Mouse (Mus musculus): ENCODE results near the gene Nupl2. TPM values are rescaled to one million over a fixed set of nuclear protein-coding genes. Genes with fewer than 3 reads are reported as not detected.

The Nupl2 gene
- 3.6 and 4.5 TPM in 2 replicates for polyA plus RNA-seq (2012; rRNA removed)

DNA sequence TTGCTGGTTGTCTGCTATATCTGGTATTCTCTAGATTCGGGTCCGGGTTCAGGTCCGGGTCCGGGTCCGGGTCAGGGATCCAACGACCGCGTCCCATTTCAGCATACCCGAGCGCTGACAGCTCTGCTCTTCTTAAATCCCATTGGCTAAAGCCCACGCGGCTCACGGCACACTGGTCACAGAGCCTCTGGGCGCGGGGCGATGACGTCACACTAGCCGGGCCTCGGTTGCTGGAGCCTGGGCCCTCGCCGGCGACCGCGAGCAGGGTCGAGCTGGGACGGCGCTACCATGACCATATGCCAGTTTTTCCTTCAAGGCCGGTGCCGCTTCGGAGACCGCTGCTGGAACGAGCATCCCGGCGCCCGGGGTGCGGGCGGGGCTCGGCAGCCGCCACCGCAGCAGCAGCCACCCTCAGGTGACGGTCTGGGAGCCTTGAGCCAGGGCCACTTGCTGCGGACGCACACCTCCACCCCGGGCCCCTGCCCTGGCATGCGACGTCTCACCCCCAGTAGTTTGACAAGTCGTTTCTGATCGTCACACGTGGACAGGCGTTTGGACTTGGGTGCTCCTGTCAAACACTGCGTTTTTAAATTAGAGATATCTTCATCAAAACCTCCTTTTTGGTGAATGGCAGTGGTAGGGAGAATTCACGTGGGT, at the start of gene Nupl2:
Gene Nupl2, plus strand, starts transcription at position 175 of the 657 bp plus-strand sequence.
- DNase-seq (ENCODE audit: low read depth in 1 of 2, low spot score in 2 of 2), result peak; percentile 78 to 90
- Histone ChIP-seq H3K4me1 (ENCODE audit: control insufficient read depth, insufficient read depth, insufficient read length) (peaks cover 4% of the 10 kb centered on the region; the same call in 1 of the 2 replicates), H3K27ac (ENCODE audit: insufficient read depth, low read length) (peak within 1 kb of the TSS; percentile 42; the same call in 1 of the 2 replicates), H3K4me3 (ENCODE audit: extremely low read depth, insufficient read depth, insufficient read length) (peak within 1 kb of the TSS; percentile 97), H3K36me3 (ENCODE audit: control insufficient read depth, insufficient read depth, low read length) (peaks cover 8% of the 10 kb centered on the region), H3K27me3 (ENCODE audit: control insufficient read depth, insufficient read depth, low read length) (no peaks in the 10 kb centered on the region)
- WGBS, result under 1% methylated on average over 52 of the region's 52 CpGs
- TF ChIP-seq CTCF (IDR thresholded peaks at IDR 0.05; ENCODE audit: extremely low read depth, insufficient read depth, insufficient read length, insufficient replicate concordance) (no peak), POLR2A (IDR thresholded peaks at IDR 0.05; ENCODE audit: low read depth, low read length) (peak; percentile 49; the same call in 1 of the 2 replicates)

DNA sequence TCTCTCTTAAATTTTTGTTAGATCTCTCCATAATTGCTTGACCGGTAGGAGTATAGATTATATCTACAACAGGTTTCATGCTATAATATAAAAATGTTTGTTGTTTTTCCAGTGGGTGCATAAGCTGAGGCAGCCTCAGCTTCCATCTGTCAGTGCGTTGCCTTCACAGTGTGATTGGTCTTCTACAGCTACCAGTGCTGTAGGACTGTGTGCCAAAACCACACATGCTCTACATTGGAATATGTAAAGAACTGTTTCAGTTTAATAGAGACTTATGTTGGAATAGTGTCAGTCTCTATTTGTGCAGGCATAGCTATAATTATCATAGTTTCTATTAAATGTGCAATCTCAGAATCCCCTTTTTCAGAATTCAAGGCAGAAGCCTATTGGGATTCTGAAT, 42.5 kb upstream of the Nupl2 start:
- no peak for DNase-seq (ENCODE audit: low read depth in 1 of 2, low spot score in 2 of 2)
- Histone ChIP-seq H3K36me3 (ENCODE audit: control insufficient read depth, insufficient read depth, low read length) (no peaks in the 10 kb centered on the region), H3K4me1 (ENCODE audit: control insufficient read depth, insufficient read depth, insufficient read length) (no peaks in the 10 kb centered on the region), H3K27me3 (ENCODE audit: control insufficient read depth, insufficient read depth, low read length) (no peaks in the 10 kb centered on the region), H3K4me3 (ENCODE audit: extremely low read depth, insufficient read depth, insufficient read length) (no peak overlapping the region), H3K27ac (ENCODE audit: insufficient read depth, low read length) (no peak overlapping the region)
- WGBS, result 95% methylated on average over 2 of the region's 2 CpGs
- TF ChIP-seq POLR2A (IDR thresholded peaks at IDR 0.05; ENCODE audit: low read depth, low read length) (no peak), CTCF (IDR thresholded peaks at IDR 0.05; ENCODE audit: extremely low read depth, insufficient read depth, insufficient read length, insufficient replicate concordance) (no peak)

DNA sequence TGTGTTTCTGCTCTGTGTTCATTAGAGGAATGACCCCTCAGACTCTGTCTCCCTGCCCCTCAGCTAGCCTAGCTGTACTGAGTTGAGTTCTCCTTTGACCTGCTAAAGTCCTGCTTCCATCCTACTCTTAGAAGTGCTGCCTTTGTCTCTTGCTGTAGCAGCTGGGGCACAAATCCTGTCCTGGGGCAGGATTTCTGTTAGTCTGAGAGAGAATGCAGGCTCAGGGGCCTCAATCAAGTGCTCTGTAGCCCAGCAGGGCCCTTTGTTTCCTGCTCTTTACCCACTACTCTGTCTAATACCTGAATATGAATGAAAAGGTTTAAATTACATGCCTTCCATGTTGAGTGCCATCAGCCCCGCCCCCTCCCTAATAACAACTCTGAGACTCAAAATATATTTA, 40.6 kb upstream of the Nupl2 start:
- no peaks in the 10 kb centered on the region for H3K4me1 ChIP-seq (ENCODE audit: control insufficient read depth, insufficient read depth, insufficient read length)

DNA sequence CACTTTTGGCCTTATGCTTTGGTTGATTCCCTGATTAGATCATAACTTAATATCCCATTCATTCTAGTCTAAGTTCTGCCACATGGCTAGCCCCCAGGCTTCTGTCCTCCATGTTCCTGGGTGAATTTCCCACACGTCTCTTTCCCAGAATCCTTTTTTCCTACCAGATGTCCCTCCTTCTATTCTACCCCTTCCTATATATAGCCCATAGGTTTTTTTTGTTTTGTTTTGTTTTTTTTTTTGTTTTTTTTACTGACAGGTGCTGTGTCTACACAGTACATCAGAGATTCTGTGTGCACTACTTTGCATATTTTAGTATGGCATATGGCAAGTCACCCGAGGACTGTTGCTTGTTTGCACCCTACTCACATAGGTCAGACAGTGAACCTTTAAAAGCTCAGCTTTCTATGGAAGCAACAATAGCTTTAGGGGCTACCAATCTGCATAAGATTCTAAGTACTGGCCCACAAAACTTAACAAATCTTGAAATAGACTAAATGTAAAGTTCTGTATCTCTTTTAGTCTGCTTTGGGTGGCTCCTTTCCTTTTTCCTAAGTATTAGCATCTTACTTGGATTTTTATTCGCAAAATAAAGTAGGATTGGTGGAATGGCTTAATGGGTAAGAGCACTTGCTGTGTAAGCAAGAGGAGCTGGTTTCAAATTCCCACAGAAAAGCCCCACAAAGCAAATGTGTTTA, 40.0 kb upstream of the Nupl2 start:
- Histone ChIP-seq H3K4me1 (ENCODE audit: control insufficient read depth, insufficient read depth, insufficient read length) (no peaks in the 10 kb centered on the region), H3K4me3 (ENCODE audit: extremely low read depth, insufficient read depth, insufficient read length) (no peak overlapping the region), H3K36me3 (ENCODE audit: control insufficient read depth, insufficient read depth, low read length) (peaks cover 2% of the 10 kb centered on the region; the same call in 1 of the 2 replicates), H3K27ac (ENCODE audit: insufficient read depth, low read length) (no peak overlapping the region), H3K27me3 (ENCODE audit: control insufficient read depth, insufficient read depth, low read length) (no peaks in the 10 kb centered on the region)
- TF ChIP-seq POLR2A (IDR thresholded peaks at IDR 0.05; ENCODE audit: low read depth, low read length) (no peak), CTCF (IDR thresholded peaks at IDR 0.05; ENCODE audit: extremely low read depth, insufficient read depth, insufficient read length, insufficient replicate concordance) (no peak)
- WGBS, result 91% methylated on average over 3 of the region's 3 CpGs
- DNase-seq (ENCODE audit: low read depth in 1 of 2, low spot score in 2 of 2), result no peak

More for the DNA sequence above, 40.6 kb upstream of the Nupl2 start:
- DNase-seq (ENCODE audit: low read depth in 1 of 2, low spot score in 2 of 2), result no peak
- WGBS, result 94% methylated on average over 1 of the region's 1 CpGs
- H3K36me3 ChIP-seq (ENCODE audit: control insufficient read depth, insufficient read depth, low read length), result peaks cover 2% of the 10 kb centered on the region; the same call in 1 of the 2 replicates
- no peaks in the 10 kb centered on the region for H3K27me3 ChIP-seq (ENCODE audit: control insufficient read depth, insufficient read depth, low read length)
- TF ChIP-seq POLR2A (IDR thresholded peaks at IDR 0.05; ENCODE audit: low read depth, low read length), result no peak
- no peak for TF ChIP-seq CTCF (IDR thresholded peaks at IDR 0.05; ENCODE audit: extremely low read depth, insufficient read depth, insufficient read length, insufficient replicate concordance)
- H3K27ac ChIP-seq (ENCODE audit: insufficient read depth, low read length), result peak overlapping the region; percentile 9; the same call in 1 of the 2 replicates
- H3K4me3 ChIP-seq (ENCODE audit: extremely low read depth, insufficient read depth, insufficient read length), result no peak overlapping the region

DNA sequence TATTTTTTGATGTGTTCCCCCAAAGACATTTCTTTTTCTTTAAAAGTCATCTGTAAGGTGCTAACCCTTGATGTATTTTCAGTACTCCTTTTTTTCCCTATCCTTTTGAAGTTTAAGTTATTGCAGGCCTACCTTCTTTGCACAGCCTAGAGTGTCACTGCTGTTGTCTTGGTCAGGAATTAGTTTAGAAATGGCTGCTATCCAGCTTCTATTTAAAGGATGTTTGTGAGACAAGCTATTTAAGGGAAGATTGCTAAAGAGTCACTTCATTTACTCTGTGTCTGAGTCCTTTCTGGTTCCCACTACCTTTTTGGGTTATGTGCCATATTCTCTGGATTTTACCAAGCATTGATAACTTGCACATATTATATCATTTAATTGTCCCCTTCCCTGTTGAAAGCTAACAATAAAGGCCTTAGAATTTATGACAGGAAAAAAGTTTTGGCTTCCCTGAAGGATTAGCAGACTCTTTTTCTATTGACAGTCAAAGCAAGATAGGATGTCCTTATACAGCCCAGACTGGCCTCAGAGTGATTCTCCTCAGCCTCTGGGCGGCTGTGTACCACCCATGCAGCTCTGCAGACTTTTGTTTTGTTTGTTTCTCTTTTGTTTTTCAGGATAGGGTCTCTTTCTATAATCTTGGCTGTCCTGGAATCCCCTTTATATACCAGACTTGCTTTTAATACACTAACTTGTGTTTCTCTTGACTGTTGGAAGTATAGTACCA, 38.7 kb upstream of the Nupl2 start:
- Histone ChIP-seq H3K36me3 (ENCODE audit: control insufficient read depth, insufficient read depth, low read length) (peaks cover 2% of the 10 kb centered on the region; the same call in 1 of the 2 replicates), H3K4me3 (ENCODE audit: extremely low read depth, insufficient read depth, insufficient read length) (no peak overlapping the region), H3K27me3 (ENCODE audit: control insufficient read depth, insufficient read depth, low read length) (no peaks in the 10 kb centered on the region), H3K27ac (ENCODE audit: insufficient read depth, low read length) (no peak overlapping the region), H3K4me1 (ENCODE audit: control insufficient read depth, insufficient read depth, insufficient read length) (no peaks in the 10 kb centered on the region)
- no peak for TF ChIP-seq CTCF (IDR thresholded peaks at IDR 0.05; ENCODE audit: extremely low read depth, insufficient read depth, insufficient read length, insufficient replicate concordance)
- no peak for TF ChIP-seq POLR2A (IDR thresholded peaks at IDR 0.05; ENCODE audit: low read depth, low read length)
- WGBS, result 89% methylated on average over 1 of the region's 1 CpGs
- no peak for DNase-seq (ENCODE audit: low read depth in 1 of 2, low spot score in 2 of 2)

DNA sequence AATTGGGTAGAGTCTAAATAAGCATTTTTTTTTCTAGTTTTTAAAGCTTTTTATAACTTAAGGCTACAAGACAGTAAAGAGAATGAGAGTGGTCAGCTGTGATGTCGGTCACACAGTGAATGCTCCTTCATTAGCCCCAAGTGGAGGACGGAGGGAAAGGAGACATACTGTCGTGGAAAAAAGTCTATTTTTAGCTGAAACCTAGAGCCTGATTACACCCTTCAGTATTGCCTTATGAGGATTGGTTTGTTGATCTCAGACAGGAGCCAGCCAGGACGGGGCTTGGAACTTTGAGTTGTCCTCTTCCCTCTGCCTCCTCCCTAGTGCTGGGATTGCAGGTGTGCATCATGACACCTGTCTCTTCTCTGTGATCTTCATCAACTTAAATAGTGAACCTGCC, 37.8 kb upstream of the Nupl2 start:
- TF ChIP-seq CTCF (IDR thresholded peaks at IDR 0.05; ENCODE audit: extremely low read depth, insufficient read depth, insufficient read length, insufficient replicate concordance) (no peak), POLR2A (IDR thresholded peaks at IDR 0.05; ENCODE audit: low read depth, low read length) (no peak)
- Histone ChIP-seq H3K4me1 (ENCODE audit: control insufficient read depth, insufficient read depth, insufficient read length) (no peaks in the 10 kb centered on the region), H3K27ac (ENCODE audit: insufficient read depth, low read length) (no peak overlapping the region), H3K36me3 (ENCODE audit: control insufficient read depth, insufficient read depth, low read length) (peaks cover 2% of the 10 kb centered on the region; the same call in 1 of the 2 replicates), H3K27me3 (ENCODE audit: control insufficient read depth, insufficient read depth, low read length) (no peaks in the 10 kb centered on the region), H3K4me3 (ENCODE audit: extremely low read depth, insufficient read depth, insufficient read length) (no peak overlapping the region)
- no peak for DNase-seq (ENCODE audit: low read depth in 1 of 2, low spot score in 2 of 2)
- 91% methylated on average over 4 of the region's 4 CpGs for WGBS

Measured in spleen, adult 2 months (tissue).